Comparison of ENCODE assay signal across 8 mouse cellular contexts in the genomic region with DNA sequence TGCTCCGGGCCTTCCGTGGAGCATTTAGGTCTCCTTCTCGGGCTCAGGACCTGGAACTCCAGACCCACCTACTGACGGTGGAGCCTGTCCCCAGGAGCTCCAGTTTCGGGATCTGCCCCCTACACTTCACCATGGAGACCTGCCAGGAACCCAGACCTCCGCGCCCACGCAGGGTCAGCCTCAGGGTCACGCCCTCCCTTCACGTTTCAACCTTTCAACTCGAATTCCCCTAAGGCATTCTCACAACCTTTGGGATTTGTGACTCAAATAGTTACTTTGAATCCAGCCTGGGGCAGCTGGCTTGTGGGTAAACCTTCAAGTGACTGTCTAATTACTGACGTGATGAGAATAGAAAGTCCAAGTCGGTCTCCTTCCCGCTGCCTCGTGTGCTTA. TPM values are rescaled to one million over a fixed set of nuclear protein-coding genes. Genes with fewer than 3 reads are reported as not detected.
DNase-seq lines count a peak whose midpoint lies in the region; ATAC-seq and TF ChIP-seq lines count a peak whose summit lies in the region.

No protein-coding gene starts in this region.

- peak overlapping the region; percentile 90 for H3K9ac ChIP-seq in forebrain, embryonic 16.5 days (replicated peaks; ENCODE audit: low read depth, low read length)
- peak overlapping the region; percentile 95 for H3K9ac ChIP-seq in midbrain, embryonic 13.5 days (replicated peaks)

- H3K36me3 ChIP-seq in thymus, adult 2 months (ENCODE audit: control insufficient read depth, insufficient read depth, low read length) = peaks cover 10% of the 10 kb centered on the region
- H3K36me3 ChIP-seq in forebrain, embryonic 16.5 days (ENCODE audit: control insufficient read depth, insufficient read depth) = peaks cover 9% of the 10 kb centered on the region
- H3K36me3 ChIP-seq in midbrain, embryonic 13.5 days = peaks cover 22% of the 10 kb centered on the region

- peak overlapping the region; percentile 68 for H3K4me3 ChIP-seq in thymus, adult 2 months (ENCODE audit: control insufficient read depth, insufficient read depth, low read length)
- H3K4me3 ChIP-seq in forebrain, embryonic 16.5 days (replicated peaks; ENCODE audit: low read length) = peak overlapping the region; percentile 88
- H3K4me3 ChIP-seq in midbrain, embryonic 13.5 days (replicated peaks) = peak overlapping the region; percentile 95

- no peak overlapping the region for H3K27ac ChIP-seq in thymus, adult 2 months (ENCODE audit: control insufficient read depth, insufficient read depth, low read length)
- H3K27ac ChIP-seq in forebrain, embryonic 16.5 days (ENCODE audit: low read length) = peak overlapping the region; percentile 81
- peak overlapping the region; percentile 88 for H3K27ac ChIP-seq in midbrain, embryonic 13.5 days

- intact Hi-C loops in left cerebral cortex, postnatal 4 days (cut with DNase I) = no loop called here

- no peaks in the 10 kb centered on the region for H3K9me3 ChIP-seq in forebrain, embryonic 16.5 days (ENCODE audit: control insufficient read depth, low read length)
- no peaks in the 10 kb centered on the region for H3K9me3 ChIP-seq in midbrain, embryonic 13.5 days

- no peak for TF ChIP-seq POLR2A in thymus, adult 2 months (IDR thresholded peaks at IDR 0.05; ENCODE audit: control insufficient read depth, extremely low read depth, insufficient read depth, low read length, poor library complexity)

- H3K4me1 ChIP-seq in thymus, adult 2 months (replicated peaks; ENCODE audit: control insufficient read depth, insufficient read depth, low read length) = peaks cover 22% of the 10 kb centered on the region
- H3K4me1 ChIP-seq in forebrain, embryonic 16.5 days (replicated peaks; ENCODE audit: control insufficient read depth, insufficient read depth, low read length) = peaks cover 30% of the 10 kb centered on the region
- H3K4me1 ChIP-seq in midbrain, embryonic 13.5 days (replicated peaks) = peaks cover 46% of the 10 kb centered on the region

- H3K27me3 ChIP-seq in thymus, adult 2 months (ENCODE audit: control insufficient read depth, insufficient read depth, low read length) = no peaks in the 10 kb centered on the region
- no peaks in the 10 kb centered on the region for H3K27me3 ChIP-seq in forebrain, embryonic 16.5 days (replicated peaks; ENCODE audit: control insufficient read depth, insufficient read depth, low read length)
- H3K27me3 ChIP-seq in midbrain, embryonic 13.5 days = no peaks in the 10 kb centered on the region

- TF ChIP-seq CTCF in thymus, adult 2 months (IDR thresholded peaks at IDR 0.05; ENCODE audit: borderline replicate concordance, control insufficient read depth, extremely low read depth, insufficient read depth, low read length, poor library complexity) = no peak

- under 1% methylated on average over 15 of the region's 15 CpGs for WGBS in thymus, adult 2 months
- WGBS in forebrain, embryonic 16.5 days = 0% methylated on average over 14 of the region's 15 CpGs
- WGBS in midbrain, embryonic 13.5 days = 0% methylated on average over 15 of the region's 15 CpGs

- H3K4me2 ChIP-seq in forebrain, embryonic 16.5 days (ENCODE audit: low read length) = peak overlapping the region; percentile 70
- peak overlapping the region; percentile 81 for H3K4me2 ChIP-seq in midbrain, embryonic 13.5 days (replicated peaks)

- no peak for ATAC-seq in forebrain, embryonic 16.5 days
- ATAC-seq in midbrain, embryonic 13.5 days = no peak

- DNase-seq in adrenal gland, adult 18-20 months (ENCODE audit: low spot score in 2 of 2) = peak; percentile 59 to 62
- no peak for DNase-seq in adrenal gland, adult 2 months
- DNase-seq in thymus, adult 2 months = no peak
- DNase-seq in thymus, postnatal 4 days = no peak
- DNase-seq in left cerebral cortex, postnatal 4 days = peak; percentile 35
- DNase-seq in right cerebral cortex, adult 18-20 months = no peak

RNA-seq across cellular contexts. Expression of a gene that starts 0.4 kb away (rescaled TPM):
- total RNA-seq in adrenal gland, adult 18-20 months (2021) = 10 to 100 TPM; 84.3 to 87.9 TPM
- 10 to 100 TPM; 62.2 to 72.7 TPM for total RNA-seq in adrenal gland, adult 2 months (2021)
- 26.7 and 35.7 TPM in 2 replicates for polyA plus RNA-seq in adrenal gland, adult 2 months (2012; rRNA removed)
- 25.0 and 31.5 TPM in 2 replicates for polyA plus RNA-seq in thymus, adult 2 months (2012; rRNA removed)
- polyA plus RNA-seq in forebrain, embryonic 16.5 days (2015; fragmentation: Nextera tagmentation; extraction: Ambion mirVana) = 23.1 and 24.2 TPM in 2 replicates
- 10 to 100 TPM; 78.8 to 79.3 TPM for total RNA-seq in left cerebral cortex, postnatal 4 days (2021)
- 25.9 and 27.3 TPM in 2 replicates for polyA plus RNA-seq in midbrain, embryonic 13.5 days (2015; fragmentation: Nextera tagmentation; extraction: Ambion mirVana)

RNA-seq across cellular contexts. Expression of a gene that starts 4.3 kb away (rescaled TPM):
- 10 to 100 TPM; 21.5 to 22.4 TPM for total RNA-seq in adrenal gland, adult 18-20 months (2021)
- total RNA-seq in adrenal gland, adult 2 months (2021) = 10 to 100 TPM; 16.0 to 22.3 TPM
- 25.4 and 30.2 TPM in 2 replicates for polyA plus RNA-seq in adrenal gland, adult 2 months (2012; rRNA removed)
- polyA plus RNA-seq in thymus, adult 2 months (2012; rRNA removed) = 20.0 and 22.6 TPM in 2 replicates
- 19.4 and 20.4 TPM in 2 replicates for polyA plus RNA-seq in forebrain, embryonic 16.5 days (2015; fragmentation: Nextera tagmentation; extraction: Ambion mirVana)
- total RNA-seq in left cerebral cortex, postnatal 4 days (2021) = 1 to 10 TPM; 8.5 to 8.6 TPM
- polyA plus RNA-seq in midbrain, embryonic 13.5 days (2015; fragmentation: Nextera tagmentation; extraction: Ambion mirVana) = 20.5 and 22.2 TPM in 2 replicates

RNA-seq across cellular contexts. Expression of a gene that starts 51.4 kb away (rescaled TPM):
- total RNA-seq in adrenal gland, adult 18-20 months (2021) = 1 to 10 TPM in 1 of 2 experiments, under 1 TPM in 1; 0.63 to 1.3 TPM
- total RNA-seq in adrenal gland, adult 2 months (2021) = 1 to 10 TPM in 1 of 2 experiments, under 1 TPM in 1; 0.43 to 1.7 TPM
- polyA plus RNA-seq in adrenal gland, adult 2 months (2012; rRNA removed) = 0.18 TPM in 1 of 2 replicates, not detected in the other
- polyA plus RNA-seq in thymus, adult 2 months (2012; rRNA removed) = 1.9 and 2.4 TPM in 2 replicates
- polyA plus RNA-seq in forebrain, embryonic 16.5 days (2015; fragmentation: Nextera tagmentation; extraction: Ambion mirVana) = 0.29 and 0.32 TPM in 2 replicates
- total RNA-seq in left cerebral cortex, postnatal 4 days (2021) = under 1 TPM in 1 of 2 experiments, not detected in 1; 0.42 TPM
- polyA plus RNA-seq in midbrain, embryonic 13.5 days (2015; fragmentation: Nextera tagmentation; extraction: Ambion mirVana) = 0.23 and 0.32 TPM in 2 replicates

Comparison
In these comparisons a context has a peak if more than half of its experiments do, and no peak if none do; other contexts are left out.
1. DNase-seq: peak in adrenal gland, adult 18-20 months (2 of 2) and left cerebral cortex, postnatal 4 days (single experiment); none in adrenal gland, adult 2 months (single experiment), thymus, adult 2 months (single experiment), thymus, postnatal 4 days (single experiment) and right cerebral cortex, adult 18-20 months (single experiment).
2. Peak in every context shown above with its lines, with median percentiles within 50 percentile points of each other: H3K4me3 ChIP-seq.